Mouse (Mus musculus) cortical plate, adult 2 months (tissue): ENCODE measurements around the gene Mob1a.
A peak's percentile ranks its signal among the peaks of the same experiment; 100 is the strongest.

ENCODE experiments used
- CTCF ChIP-seq: fragments of 200-500 bp; IDR thresholded peaks from 2 replicates; pipeline ENCODE4 v1.5.1; 2011; ENCODE audit warnings: mild to moderate bottlenecking, control low read depth, low read length; ENCODE audit not compliant: insufficient read depth; ENCODE audit errors: extremely low read depth
- POLR2A ChIP-seq: fragments of 200-500 bp; IDR thresholded peaks from 2 replicates; pipeline ENCODE4 v1.6.1; 2011; ENCODE audit warnings: mild to moderate bottlenecking, low read length, control low read depth; ENCODE audit not compliant: insufficient read depth; ENCODE audit errors: extremely low read depth

GRCm38 (mm10) chr6:83349274-83349958 lies 23.6 kb downstream of the Mob1a start:
- TF ChIP-seq POLR2A (no peak; the same call in 1 of the 2 replicates), CTCF (peak; percentile 47; the same call in 1 of the 2 replicates)
